Mouse (Mus musculus): ENCODE results near the gene Klf7.

Gene Klf7

DNA sequence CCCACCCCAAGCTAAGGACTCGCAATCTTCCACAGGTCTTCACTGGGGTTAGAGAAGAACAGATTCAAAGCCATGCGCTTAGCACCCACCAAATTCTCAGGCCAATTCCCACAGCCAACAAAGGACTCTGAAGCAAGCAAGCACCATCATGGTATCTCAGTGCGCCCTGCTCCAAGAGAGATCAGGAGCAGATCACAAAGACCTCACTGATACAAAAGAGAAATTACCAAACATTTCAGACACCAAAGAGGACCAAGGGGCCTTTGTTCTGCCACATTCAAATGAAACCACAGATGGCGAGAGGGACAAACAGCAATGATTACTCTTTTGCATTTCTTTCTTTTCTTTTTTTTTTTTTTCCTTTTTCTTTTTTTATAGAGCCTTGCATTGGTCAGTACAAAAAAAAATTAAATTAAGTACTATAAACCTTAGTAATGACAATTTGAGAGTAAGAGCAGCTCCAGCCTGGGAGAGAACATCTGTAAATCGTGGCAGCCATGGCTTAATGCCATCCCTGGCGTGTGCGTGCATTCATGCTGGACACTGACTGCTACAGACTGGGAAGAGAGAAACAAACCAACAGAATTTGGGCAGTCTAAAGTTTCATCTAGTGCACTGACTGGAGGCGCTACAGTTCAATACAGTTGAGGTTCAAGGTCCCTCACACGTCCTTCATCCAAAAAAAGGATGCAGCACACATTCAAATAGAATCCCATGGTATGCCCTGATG, 89.4 kb downstream of the Klf7 start:
- no peak for DNase-seq (ENCODE audit: low spot score in 2 of 2)

DNA sequence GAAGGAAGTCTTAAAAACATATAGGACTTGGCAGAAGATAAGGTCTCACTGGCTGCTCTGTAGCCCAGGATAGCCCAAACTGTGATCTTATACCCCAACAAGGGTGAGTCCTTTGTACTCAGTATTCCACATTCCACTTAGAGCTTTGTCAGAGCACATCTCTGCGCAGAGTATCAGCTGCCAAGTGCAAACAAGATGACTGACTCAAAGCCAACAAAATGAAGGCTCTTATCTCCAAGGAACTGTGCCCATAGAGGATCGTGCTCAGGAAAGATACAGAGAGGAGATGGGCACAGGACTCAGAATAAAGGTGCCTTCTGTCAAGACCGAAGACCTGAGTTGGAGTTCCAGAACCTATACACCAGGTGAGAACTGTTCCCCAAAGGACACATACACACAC, 100.1 kb downstream of the Klf7 start:
- no peak for DNase-seq (ENCODE audit: low spot score in 2 of 2)

DNA sequence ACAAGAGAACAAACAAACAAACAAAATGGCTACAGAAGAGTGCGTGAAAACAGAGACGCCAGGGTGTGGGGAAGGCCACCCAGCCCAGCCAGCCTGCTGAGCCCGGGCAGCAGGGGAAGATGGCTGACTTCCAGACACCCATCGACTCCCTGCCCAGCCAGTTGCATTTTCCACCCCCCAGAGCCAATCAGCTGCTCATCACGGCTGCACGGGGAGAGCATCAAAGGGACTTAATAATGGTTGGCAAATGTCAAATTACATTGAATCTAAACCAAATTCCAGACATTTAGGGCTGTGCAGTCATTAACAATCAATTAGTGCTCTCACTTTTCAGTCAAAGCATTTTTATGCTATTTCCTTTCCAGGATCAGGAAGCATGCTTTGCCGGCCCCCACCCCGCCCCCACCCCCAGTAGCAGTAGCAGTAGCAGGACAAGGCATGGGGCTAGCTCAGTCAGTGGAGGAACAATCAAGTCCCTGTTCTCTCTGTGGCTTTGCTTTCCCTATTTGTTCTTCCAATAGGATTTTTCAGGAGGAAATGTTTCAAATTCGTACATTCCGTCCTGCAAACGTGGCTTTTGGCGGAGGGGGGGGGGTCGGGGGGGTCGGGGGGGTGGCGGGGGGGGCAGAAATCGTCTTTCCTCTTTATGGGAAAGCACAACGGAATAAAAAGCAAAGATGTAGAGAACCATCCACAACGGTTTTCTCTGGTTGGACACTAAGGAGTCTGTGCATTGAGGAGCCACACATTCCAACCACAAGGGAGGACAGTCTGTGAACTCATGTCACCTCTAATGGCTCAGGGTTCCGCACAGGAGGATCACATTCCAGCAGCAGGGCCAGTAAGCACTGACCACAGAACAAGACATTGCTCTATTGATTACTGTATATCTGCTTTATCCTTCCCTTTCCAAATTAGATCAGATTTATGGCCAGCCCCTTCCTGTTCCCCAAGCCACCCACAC, 101.1 kb downstream of the Klf7 start:
- DNase-seq (ENCODE audit: low spot score in 2 of 2): peak; percentile 76 to 82

DNA sequence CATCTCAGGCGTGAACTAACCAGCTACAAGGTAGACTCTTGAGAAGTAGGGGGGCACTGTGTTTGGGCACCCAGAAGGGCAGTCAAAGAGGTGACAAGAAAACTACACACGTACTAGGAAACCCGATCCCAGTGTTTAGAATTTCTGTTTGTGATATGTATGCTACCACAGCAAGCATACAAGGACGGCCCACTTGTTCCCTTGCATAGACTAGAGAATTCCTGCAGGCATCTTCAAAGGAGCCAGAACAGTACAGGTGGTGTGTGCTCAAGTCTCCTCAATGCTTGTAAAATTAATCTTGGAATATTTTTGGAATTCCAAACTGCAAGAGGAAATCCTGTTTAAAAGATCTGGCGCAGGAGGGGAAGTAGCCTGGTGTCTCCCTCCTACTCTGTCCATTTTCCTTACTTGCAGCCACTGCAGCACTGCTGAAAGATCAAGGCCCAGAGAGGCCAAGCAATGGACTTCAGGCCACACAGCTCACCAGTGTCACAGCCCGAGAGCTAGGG, 102.9 kb downstream of the Klf7 start:
- DNase-seq (ENCODE audit: low spot score in 2 of 2): no peak

DNA sequence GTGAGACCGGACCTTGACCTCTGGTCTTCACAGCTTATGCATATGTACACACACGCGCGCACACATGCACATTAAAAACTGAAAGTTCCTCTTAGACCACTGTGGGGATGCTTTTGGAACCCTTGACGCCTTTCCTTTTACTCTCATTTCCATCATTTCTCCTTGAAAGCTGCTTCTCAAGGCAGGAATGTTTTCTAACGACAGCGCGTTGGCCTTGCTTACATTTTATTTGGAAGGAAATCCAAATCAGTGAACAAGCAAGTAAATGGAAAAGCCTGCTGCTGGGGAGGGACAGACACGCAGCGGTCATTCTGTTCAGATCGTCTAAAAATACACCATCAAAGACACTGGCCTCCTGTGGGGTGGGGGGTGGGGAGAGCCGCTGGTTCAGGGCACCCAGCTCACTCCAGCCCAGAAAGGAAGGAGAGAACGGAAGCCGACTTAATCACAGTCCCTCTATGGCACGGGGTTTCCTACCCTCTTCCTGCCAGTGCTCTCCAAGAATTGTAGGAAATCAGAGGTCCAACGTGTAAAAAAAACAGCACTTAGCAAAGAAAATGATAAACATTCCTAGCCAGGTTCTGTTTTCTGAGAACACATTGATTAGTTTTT, 103.5 kb downstream of the Klf7 start:
- no peak for DNase-seq (ENCODE audit: low spot score in 2 of 2)

DNA sequence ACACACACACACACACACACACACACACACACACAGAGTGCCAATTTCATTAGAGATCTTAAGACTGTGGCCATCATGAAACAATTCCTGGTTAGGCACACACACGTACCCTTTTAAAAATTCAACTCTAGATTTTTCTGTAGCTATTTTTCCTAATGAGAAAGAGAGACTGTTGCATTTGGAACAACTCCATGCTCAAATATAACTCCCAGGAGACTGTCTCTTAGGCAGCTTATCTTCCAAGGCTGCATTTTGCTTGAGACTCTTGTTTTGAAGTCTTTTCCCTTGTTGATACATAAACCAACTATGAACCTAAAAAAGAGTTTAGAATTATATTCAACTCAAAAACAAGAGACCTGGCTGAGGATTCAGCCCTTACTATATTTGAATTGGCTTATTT, 108.0 kb downstream of the Klf7 start:
- DNase-seq (ENCODE audit: low spot score in 2 of 2): no peak

DNA sequence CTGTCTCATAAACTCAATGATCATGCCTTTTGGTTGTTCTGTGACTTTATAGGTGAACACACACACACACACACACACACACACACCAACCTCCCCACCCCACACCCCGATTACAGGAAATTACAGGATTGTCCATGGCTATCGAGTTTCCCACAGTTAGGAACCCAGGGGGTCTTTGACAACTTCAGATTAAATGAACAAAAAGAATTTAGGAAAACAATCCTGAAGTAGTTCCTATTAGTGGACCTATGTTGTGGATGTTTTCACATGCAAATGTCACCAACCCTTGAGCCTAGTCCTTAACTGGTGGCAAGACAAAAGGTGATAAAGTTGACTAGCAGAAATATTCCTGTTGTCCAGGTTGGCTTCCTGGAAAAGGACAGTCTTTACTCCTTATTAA, 113.1 kb downstream of the Klf7 start:
- no peak for DNase-seq (ENCODE audit: low spot score in 2 of 2)

DNA sequence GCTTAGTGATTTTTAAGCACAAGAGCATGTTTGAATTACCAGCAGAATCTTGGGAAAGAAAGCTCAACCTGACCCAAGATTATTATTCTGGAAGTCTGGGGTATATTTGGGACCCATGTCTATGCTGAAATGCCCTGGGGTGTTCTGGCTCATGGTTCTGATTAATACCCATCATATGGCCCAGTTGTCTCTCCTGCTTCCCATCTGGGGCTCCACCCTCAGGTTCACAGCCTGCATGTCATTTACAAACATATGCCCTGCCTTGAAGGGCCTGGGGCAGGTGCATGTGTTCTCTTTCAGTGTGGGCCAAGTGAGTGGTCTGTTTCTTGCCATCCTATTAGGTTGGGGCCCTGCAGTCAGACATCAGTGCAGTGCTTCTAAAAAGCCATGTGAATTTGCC, 114.1 kb downstream of the Klf7 start:
- no peak for DNase-seq (ENCODE audit: low spot score in 2 of 2)

DNA sequence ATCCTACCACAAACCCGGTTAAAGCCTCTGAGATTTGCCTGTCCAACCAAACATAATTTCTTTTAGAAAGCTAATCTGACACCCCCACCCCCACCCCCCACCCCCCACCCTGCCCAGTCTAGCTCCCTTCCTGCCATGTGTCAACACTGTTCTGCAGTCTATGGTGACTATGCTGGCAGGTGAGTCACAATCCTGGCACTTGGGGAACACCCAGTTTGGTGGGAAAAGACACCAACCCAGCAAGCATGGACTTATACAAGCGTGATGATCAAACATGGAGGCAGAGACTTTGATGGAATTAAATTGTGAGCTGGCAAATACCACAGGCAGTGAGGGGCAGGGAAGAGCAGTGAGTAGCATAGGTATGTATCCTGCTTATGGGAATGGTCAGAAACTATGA, 116.9 kb downstream of the Klf7 start:
- DNase-seq (ENCODE audit: low spot score in 2 of 2): no peak

DNA sequence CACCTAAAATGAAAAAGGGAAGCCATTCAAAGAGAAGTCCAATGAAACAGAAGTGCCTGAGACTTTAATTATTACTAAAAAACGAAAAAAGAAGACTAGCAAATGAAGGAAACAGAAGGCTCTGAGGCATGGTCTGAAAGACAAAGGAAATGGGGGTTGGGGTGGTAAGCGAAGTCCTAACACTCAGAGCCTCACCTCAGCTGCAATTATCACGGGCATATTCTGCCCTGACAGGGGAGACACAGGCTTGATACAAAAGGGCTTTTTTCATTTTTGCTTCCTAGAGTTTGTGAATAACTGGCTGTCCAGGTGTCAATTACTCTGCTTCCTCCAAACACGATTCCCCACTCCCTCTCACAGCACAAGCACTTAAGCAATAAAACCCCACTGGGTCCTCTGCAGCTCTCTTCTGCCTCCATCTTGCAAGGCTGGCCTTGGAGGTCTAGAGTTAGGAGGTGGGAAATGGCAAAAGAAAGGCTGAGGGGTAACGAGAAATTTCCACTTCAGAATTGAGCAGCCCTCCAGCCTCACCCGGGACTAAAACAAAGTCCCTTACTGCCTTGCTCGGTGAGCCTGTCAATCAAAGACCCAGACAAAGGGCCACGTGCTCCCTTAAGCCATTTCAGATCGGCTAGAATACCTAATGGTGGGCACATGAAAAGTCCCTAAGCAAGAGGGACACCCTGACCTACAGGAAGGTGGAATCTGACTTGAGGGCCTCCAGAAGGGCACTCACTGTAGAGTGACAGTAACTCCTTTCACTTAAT, 118.4 kb downstream of the Klf7 start:
- no peak for DNase-seq (ENCODE audit: low spot score in 2 of 2)

DNA sequence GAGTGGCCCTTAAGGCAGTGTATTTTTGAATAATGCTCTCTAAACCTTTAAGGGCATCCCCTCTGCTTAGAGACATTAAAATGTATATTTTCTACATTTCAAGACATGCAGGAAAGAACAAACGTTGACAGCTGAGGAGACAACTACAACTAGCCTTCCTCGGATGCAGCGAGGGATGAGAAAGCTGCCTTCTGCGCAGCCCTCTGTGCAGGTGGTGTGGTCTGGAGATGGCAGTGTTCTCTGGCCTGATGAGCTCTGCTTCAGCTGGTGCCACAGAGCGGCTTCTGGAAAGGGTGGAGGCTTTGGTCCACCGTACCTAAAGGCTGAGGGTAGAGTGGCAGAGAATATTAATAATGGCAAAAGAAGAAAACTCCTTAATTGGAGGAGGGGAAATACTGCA, 120.0 kb downstream of the Klf7 start:
- DNase-seq (ENCODE audit: low spot score in 2 of 2): no peak

DNA sequence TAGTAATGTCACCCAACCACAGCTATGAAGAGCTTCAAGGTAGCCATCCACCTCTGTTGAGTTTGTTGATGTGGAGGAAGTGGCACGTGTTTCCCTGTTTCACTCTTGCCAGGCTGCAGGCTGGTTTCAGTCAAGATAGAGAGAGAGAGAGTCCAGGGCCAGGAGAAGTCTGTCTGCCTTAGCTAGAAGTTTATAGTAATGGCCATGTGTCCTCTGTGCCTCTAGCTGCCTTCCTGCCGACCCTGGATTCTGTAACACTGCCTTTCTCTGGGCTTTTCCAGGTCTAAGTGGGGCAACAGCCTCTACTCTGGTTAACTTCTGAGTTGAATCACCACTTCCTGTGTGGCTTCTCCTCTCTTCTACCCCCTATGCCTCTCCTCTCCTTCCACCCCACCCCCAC, 121.5 kb downstream of the Klf7 start:
- no peak for DNase-seq (ENCODE audit: low spot score in 2 of 2)

DNA sequence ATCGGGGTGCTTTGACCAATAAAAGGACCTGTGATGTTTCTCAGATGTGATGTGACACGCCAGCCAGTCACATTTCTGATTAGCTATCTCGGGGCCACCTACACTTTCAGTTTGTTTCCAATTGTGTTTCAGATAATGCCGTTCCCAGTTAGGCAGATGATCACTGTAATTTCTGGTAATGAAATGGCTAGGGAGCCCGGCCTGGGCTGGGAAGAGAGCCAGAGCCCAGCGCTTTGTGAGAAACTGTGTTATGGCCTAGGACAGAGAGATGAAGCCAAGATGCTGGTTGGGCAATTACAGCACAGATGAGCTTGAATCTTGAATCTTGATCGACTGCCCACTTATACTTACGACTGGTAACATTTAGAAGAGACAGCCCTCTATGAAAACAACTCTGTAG, 122.6 kb downstream of the Klf7 start:
- peak in 1 of 2 experiments; percentile 63 for DNase-seq (ENCODE audit: low spot score in 2 of 2)

DNA sequence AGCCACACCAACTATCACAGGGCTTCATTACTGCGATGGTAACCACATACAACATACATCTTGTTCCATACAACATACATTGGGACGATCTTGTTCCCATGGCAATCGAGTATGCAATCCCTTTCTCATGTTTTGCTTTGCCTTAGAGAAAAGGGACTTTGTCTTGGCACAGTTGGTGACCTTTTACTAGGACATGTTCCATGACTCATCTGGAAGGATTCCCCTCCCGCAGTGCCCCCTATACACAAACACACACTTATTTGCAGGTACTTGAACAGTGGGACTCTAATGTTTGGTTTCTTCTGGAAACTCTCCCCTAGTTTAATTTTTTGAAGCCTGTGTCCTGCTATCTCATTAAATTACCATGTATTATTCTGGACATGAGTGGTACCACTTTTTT, 123.2 kb downstream of the Klf7 start:
- no peak for DNase-seq (ENCODE audit: low spot score in 2 of 2)

DNA sequence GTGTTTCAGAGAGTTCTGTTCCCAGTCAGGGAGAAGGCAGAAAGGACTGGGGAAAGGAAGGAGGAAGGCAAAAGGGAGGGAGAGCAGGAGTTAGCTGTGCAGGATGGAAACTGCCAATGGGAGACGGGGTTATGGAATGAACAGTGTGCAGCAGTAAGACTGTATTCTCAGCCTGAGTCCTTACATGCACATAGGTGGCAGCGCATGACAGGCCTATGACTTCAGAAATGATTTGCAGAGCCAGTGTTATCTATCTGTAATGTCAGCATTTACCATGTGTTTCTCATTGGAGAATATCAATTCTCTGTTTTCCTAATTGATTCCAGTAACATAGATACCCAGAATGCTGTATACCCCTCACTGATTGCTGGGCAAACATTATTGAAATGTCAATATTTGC, 123.9 kb downstream of the Klf7 start:
- DNase-seq (ENCODE audit: low spot score in 2 of 2): no peak

DNA sequence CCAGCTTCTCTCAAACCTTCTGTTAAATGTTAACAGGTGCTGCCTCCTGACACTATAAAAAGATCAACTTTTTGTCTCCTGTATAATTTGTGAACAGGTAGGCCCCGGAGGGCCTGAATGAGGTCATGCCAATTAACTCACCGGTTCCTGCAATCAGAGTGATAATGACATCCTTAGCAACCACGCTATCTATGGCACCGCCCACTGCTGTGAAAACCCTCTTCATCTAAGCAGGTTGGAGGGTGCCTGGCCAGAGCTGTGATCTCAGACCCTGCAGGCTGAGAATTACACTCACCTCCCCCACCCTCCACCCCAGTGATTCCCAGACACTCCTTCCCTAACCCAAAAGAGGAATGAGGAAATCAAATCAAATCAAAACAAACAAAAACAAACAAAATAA, 126.3 kb downstream of the Klf7 start:
- DNase-seq (ENCODE audit: low spot score in 2 of 2): no peak

DNA sequence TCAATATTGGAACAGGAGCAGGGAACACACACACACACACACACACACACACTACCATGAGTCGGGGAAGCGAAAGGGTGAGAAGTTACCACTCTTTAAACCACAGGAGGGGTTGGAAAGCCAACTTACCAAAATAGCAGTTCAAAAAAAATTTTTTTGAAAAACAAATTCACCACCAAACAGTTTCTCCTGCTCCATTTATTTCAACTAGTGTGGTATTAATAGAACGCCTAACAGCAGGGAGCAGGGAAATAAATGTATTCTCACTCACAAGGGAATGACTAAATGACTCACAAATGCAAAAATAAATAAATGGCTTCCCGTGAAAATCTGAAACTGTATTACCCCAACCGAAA, 127.0 kb downstream of the Klf7 start:
- no peak for DNase-seq (ENCODE audit: low spot score in 2 of 2)

DNA sequence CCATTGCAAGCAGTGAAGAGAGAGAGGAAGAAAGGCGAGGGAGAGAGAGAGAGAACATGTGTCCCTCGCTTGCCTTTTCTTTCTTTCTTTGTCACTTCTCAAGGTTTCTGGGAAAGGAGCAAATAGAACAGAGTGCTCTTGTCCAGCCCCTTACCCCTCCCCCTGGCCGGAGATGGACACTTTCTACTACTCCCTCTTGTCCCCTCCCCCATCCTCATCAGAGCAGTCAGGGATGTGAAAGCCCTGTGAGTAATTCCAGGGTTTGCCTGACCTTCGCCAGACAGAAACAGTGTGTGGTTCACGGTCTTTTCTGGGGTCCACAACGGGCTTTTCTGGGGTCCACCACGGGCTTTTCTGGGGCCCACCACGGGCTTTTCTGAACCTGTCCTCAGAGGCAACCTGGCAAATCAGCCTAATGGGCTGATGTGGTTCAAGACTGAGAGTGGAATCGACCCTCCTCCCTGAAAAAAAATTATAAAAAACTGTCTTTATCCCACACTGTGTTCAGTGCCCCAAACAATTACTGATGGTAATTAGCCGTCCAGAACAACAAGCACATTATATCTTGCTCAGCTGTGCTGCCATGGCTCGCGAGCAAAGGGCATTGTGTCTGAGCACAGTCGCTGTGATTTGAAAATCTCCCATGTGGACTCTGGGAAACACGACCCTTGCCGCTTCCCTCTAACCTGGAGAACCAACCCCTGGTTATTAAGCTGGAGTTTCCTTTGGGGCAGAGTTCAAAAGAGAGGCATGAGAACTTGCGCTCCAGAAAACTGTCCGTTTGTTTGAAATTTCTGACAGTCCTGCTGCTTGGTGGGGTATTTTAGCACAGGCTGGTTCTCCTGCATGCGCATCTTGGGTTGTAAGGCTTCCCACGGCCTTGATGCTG, 127.6 kb downstream of the Klf7 start:
- DNase-seq (ENCODE audit: low spot score in 2 of 2): peak; percentile 73 to 74

DNA sequence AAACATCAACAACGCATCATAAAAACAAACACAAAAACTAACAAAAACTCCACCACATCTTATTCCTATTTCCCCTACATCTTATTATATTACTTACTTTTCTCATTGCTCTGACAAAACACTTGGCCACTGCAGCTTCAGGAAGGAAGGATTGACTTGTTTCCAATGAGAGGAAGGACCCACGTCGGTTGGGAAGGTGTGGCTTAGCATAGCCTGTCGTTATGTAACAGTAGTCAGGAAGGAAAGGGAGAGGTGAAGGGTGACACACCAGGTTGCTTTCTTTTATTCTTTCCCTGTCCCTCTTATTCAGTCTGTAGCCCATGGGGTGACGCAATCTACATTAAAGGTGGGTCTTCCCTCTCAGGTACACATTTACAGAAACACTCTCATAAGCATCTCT, 129.6 kb downstream of the Klf7 start:
- DNase-seq (ENCODE audit: low spot score in 2 of 2): no peak

DNA sequence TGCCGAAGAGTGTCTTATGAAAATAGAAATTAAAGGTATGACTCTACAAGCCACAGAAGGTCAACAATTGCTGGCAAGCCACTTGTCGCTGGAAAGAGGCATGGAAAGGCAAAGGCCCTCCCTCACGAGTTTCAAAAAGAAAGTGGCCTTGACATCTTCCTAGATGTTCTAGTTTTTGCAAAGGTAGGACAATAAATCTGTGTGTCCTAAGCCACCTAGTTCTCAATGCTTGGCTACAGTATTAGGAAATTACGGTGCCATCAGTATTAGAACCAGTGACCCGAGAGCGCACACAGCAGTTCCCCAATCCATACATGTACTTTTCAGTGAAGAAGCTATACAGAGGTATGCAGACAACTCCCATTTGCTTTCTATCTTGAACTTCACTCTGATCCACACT, 131.7 kb downstream of the Klf7 start:
- DNase-seq (ENCODE audit: low spot score in 2 of 2): no peak

DNA sequence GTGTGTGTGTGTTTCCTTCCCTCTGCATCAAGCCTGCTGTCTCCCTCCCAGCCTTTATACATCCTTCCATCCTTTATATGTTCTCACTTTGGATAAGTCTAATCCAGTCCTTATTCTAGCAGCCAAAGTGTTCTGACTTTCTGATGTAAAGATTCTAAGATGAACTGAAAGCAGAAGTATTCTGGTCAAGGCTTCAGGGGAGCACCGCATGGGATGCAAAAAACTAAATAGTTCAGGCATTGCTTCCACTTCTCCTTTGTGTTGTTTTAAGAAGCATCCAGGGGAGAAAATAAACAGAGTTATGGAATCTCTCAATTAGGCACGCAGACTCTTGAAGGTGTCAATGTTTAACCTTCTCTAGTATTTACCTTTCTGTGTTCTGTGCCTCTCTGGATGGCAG, 141.3 kb downstream of the Klf7 start:
- DNase-seq (ENCODE audit: low spot score in 2 of 2): no peak
